Mouse (Mus musculus): ENCODE measurements around the gene Acadm.

The Acadm gene

DNA sequence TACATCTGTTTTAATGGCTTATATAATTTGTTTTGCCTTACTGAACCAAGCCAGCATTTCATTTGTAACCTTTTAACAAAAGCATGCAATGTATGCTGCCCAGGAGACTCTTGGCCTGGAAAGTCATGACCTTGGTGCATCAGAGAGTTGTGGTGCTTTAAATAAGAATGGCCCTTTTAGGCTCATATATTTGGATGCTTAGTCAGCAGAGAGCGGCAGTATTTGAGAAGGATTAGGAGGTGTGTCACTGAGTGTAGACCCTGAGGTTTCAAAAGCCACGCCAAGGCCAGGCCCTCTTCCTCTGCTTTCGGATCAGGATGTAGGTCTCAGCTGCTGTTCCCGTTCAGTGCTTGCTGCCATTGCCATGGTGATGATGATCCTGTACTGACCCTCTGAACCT lies 25.0 kb upstream of the Acadm start:
- peaks cover 32% of the 10 kb centered on the region for H3K9me3 ChIP-seq (ENCODE audit: low read length)
- H3K36me3 ChIP-seq (ENCODE audit: insufficient read depth, low read length) = no peaks in the 10 kb centered on the region
- TF ChIP-seq CTCF (conservative IDR thresholded peaks at IDR 0.05; ENCODE audit: low read length) (no peak), NANOG (IDR thresholded peaks at IDR 0.05; ENCODE audit: borderline replicate concordance, low read length) (no peak), POU5F1 (IDR thresholded peaks at IDR 0.05; ENCODE audit: borderline replicate concordance, low read length) (no peak)
- peaks cover 14% of the 10 kb centered on the region for H3K4me1 ChIP-seq (replicated peaks; ENCODE audit: low read depth, low read length)
- H3K4me3 ChIP-seq (replicated peaks; ENCODE audit: low read length) = no peak overlapping the region
- H3K27me3 ChIP-seq (ENCODE audit: insufficient read depth, low read length) = peaks cover 39% of the 10 kb centered on the region

GRCm38 (mm10) chr3:153968549-153968948 lies 24.1 kb upstream of the Acadm start:
- H3K4me3 ChIP-seq (replicated peaks; ENCODE audit: low read length) = no peak overlapping the region
- TF ChIP-seq POU5F1 (IDR thresholded peaks at IDR 0.05; ENCODE audit: borderline replicate concordance, low read length) (no peak), CTCF (conservative IDR thresholded peaks at IDR 0.05; ENCODE audit: low read length) (peak; percentile 87)
- no peaks in the 10 kb centered on the region for H3K36me3 ChIP-seq (ENCODE audit: insufficient read depth, low read length)
- peaks cover 30% of the 10 kb centered on the region for H3K27me3 ChIP-seq (ENCODE audit: insufficient read depth, low read length)
- peaks cover 6% of the 10 kb centered on the region for H3K4me1 ChIP-seq (replicated peaks; ENCODE audit: low read depth, low read length)
- H3K9me3 ChIP-seq (ENCODE audit: low read length) = peaks cover 41% of the 10 kb centered on the region

DNA sequence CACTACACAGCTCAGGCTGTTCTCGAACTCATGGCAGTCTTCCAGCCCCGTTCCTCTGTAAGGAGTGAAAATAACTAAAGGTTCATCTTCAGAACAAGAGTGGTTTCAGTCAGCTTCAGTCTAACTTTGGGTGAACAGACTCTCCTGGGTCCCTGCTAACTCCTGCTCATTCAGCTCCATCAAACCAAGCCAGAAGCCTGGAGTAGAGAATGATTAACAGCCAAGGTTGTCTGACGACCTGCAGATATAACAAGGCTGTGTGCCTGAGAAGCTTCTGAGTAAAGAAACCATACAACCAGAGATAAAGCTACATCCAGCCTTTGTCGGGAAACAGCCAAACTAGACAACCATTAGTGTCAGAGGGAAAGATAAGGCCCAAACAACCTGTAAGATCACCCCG lies 23.0 kb upstream of the Acadm start:
- no peak for TF ChIP-seq POU5F1 (IDR thresholded peaks at IDR 0.05; ENCODE audit: borderline replicate concordance, low read length)
- no peak for TF ChIP-seq NANOG (IDR thresholded peaks at IDR 0.05; ENCODE audit: borderline replicate concordance, low read length)
- TF ChIP-seq CTCF (conservative IDR thresholded peaks at IDR 0.05; ENCODE audit: low read length) = no peak
- peaks cover 52% of the 10 kb centered on the region for H3K9me3 ChIP-seq (ENCODE audit: low read length)

GRCm38 (mm10) chr3:153961632-153962389 lies 17.4 kb upstream of the Acadm start:
- Histone ChIP-seq H3K9me3 (ENCODE audit: low read length) (peaks cover 50% of the 10 kb centered on the region), H3K4me1 (replicated peaks; ENCODE audit: low read depth, low read length) (0 out of 2 replicates have a peak, but pooled peaks cover 5% of the 10 kb centered on the region), H3K27me3 (ENCODE audit: insufficient read depth, low read length) (no peaks in the 10 kb centered on the region), H3K4me3 (replicated peaks; ENCODE audit: low read length) (no peak overlapping the region), H3K36me3 (ENCODE audit: insufficient read depth, low read length) (no peaks in the 10 kb centered on the region)
- TF ChIP-seq NANOG (IDR thresholded peaks at IDR 0.05; ENCODE audit: borderline replicate concordance, low read length) (no peak), CTCF (conservative IDR thresholded peaks at IDR 0.05; ENCODE audit: low read length) (peak; percentile 35), POU5F1 (IDR thresholded peaks at IDR 0.05; ENCODE audit: borderline replicate concordance, low read length) (no peak)

More for the DNA sequence above, 23.0 kb upstream of the Acadm start:
- Histone ChIP-seq H3K4me1 (replicated peaks; ENCODE audit: low read depth, low read length) (0 out of 2 replicates have a peak, but pooled peaks cover 3% of the 10 kb centered on the region), H3K36me3 (ENCODE audit: insufficient read depth, low read length) (no peaks in the 10 kb centered on the region), H3K4me3 (replicated peaks; ENCODE audit: low read length) (no peak overlapping the region), H3K27me3 (ENCODE audit: insufficient read depth, low read length) (peaks cover 20% of the 10 kb centered on the region)

DNA sequence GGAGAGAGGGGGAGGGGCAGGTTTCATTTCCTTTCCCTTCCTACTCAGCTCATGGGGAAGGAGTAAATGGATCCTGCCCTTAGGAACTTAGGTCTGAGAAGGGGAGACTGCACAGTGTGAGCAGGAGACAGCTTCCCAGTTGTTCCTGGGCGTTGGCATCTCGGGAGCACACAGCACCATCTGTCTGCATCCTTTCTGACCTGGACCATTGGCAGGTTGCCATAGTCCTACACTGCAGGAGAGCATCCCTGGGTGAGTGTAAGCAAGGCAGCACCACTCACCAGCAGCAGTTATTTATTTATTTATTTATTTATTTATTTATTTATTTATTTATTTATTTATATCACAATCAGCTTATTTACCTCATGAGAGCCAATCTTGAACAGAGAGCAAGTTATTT lies 16.5 kb upstream of the Acadm start:
- H3K9me3 ChIP-seq (ENCODE audit: low read length) = peaks cover 50% of the 10 kb centered on the region
- H3K4me3 ChIP-seq (replicated peaks; ENCODE audit: low read length) = no peak overlapping the region
- H3K36me3 ChIP-seq (ENCODE audit: insufficient read depth, low read length) = no peaks in the 10 kb centered on the region
- no peaks in the 10 kb centered on the region for H3K27me3 ChIP-seq (ENCODE audit: insufficient read depth, low read length)
- no peak for TF ChIP-seq NANOG (IDR thresholded peaks at IDR 0.05; ENCODE audit: borderline replicate concordance, low read length)
- TF ChIP-seq POU5F1 (IDR thresholded peaks at IDR 0.05; ENCODE audit: borderline replicate concordance, low read length) = no peak
- 0 out of 2 replicates have a peak, but pooled peaks cover 5% of the 10 kb centered on the region for H3K4me1 ChIP-seq (replicated peaks; ENCODE audit: low read depth, low read length)

- no peaks in the 10 kb centered on the region for H3K27me3 ChIP-seq (ENCODE audit: insufficient read depth, low read length)
- H3K9me3 ChIP-seq (ENCODE audit: low read length) = peaks cover 46% of the 10 kb centered on the region
- no peaks in the 10 kb centered on the region for H3K36me3 ChIP-seq (ENCODE audit: insufficient read depth, low read length)
- 0 out of 2 replicates have a peak, but pooled peaks cover 2% of the 10 kb centered on the region for H3K4me1 ChIP-seq (replicated peaks; ENCODE audit: low read depth, low read length)
- H3K4me3 ChIP-seq (replicated peaks; ENCODE audit: low read length) = no peak overlapping the region
- TF ChIP-seq POU5F1 (IDR thresholded peaks at IDR 0.05; ENCODE audit: borderline replicate concordance, low read length) = no peak
- no peak for TF ChIP-seq NANOG (IDR thresholded peaks at IDR 0.05; ENCODE audit: borderline replicate concordance, low read length)
- TF ChIP-seq CTCF (conservative IDR thresholded peaks at IDR 0.05; ENCODE audit: low read length) = no peak
Observed at GRCm38 (mm10) chr3:153959731-153960207, 15.3 kb upstream of the Acadm start.

GRCm38 (mm10) chr3:153959035-153959730 lies 14.8 kb upstream of the Acadm start:
- H3K27me3 ChIP-seq (ENCODE audit: insufficient read depth, low read length) = no peaks in the 10 kb centered on the region
- H3K4me1 ChIP-seq (replicated peaks; ENCODE audit: low read depth, low read length) = 0 out of 2 replicates have a peak, but pooled peaks cover 2% of the 10 kb centered on the region
- no peak overlapping the region for H3K4me3 ChIP-seq (replicated peaks; ENCODE audit: low read length)
- no peak for TF ChIP-seq POU5F1 (IDR thresholded peaks at IDR 0.05; ENCODE audit: borderline replicate concordance, low read length)
- TF ChIP-seq CTCF (conservative IDR thresholded peaks at IDR 0.05; ENCODE audit: low read length) = peak; percentile 78
- no peaks in the 10 kb centered on the region for H3K36me3 ChIP-seq (ENCODE audit: insufficient read depth, low read length)
- peaks cover 42% of the 10 kb centered on the region for H3K9me3 ChIP-seq (ENCODE audit: low read length)

DNA sequence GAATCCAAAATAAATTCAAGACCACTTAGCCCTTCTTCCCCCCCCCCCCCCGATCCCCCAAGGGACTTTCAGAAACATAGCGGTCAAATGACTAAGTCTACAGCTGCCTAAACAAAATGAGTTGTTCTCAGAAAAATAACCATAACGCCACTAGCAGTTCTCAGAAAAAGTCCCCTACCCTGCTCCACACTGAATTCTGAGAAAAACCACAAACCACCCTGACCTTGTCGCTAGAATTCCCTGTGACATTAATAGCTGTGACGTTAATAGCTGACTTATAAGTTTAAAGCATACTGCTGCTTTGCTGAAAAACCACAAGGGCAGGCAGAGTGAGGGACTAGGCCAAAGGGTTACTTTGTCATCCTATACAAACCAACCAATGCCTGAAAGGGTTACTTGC lies 13.5 kb upstream of the Acadm start:
- Histone ChIP-seq H3K4me3 (replicated peaks; ENCODE audit: low read length) (no peak overlapping the region), H3K36me3 (ENCODE audit: insufficient read depth, low read length) (no peaks in the 10 kb centered on the region), H3K4me1 (replicated peaks; ENCODE audit: low read depth, low read length) (0 out of 2 replicates have a peak, but pooled peaks cover 2% of the 10 kb centered on the region), H3K27me3 (ENCODE audit: insufficient read depth, low read length) (no peaks in the 10 kb centered on the region), H3K9me3 (ENCODE audit: low read length) (peaks cover 30% of the 10 kb centered on the region)
- TF ChIP-seq CTCF (conservative IDR thresholded peaks at IDR 0.05; ENCODE audit: low read length) = no peak
- TF ChIP-seq NANOG (IDR thresholded peaks at IDR 0.05; ENCODE audit: borderline replicate concordance, low read length) = no peak
- TF ChIP-seq POU5F1 (IDR thresholded peaks at IDR 0.05; ENCODE audit: borderline replicate concordance, low read length) = no peak

Measured in E14TG2a.4 (cell line).